8 mouse cellular contexts compared by ENCODE assay signal in genomic region chr3:121344951-121345642, GRCm38 (mm10). TPM values are rescaled to one million over a fixed set of nuclear protein-coding genes. Genes with fewer than 3 reads are reported as not detected.
DNase-seq lines count a peak whose midpoint lies in the region; ATAC-seq lines count a peak whose summit lies in the region.

No protein-coding gene starts in this region.

- DNase-seq in lung, postnatal 10 days, result peak; percentile 11
- no peak for DNase-seq in lung, postnatal 36 days
- DNase-seq in embryonic facial prominence, embryonic 10.5 days (ENCODE audit: low spot score), result no peak
- DNase-seq in thymus, postnatal 0 days (ENCODE audit: low spot score), result peak; percentile 82
- DNase-seq in adipocyte (ENCODE audit: low spot score), result no peak
- DNase-seq in ovary, postnatal 14 days (ENCODE audit: low spot score), result no peak
- DNase-seq in heart, postnatal 36 days, result no peak

- no peak overlapping the region for H3K9ac ChIP-seq in limb, embryonic 13.5 days

- no peaks in the 10 kb centered on the region for H3K36me3 ChIP-seq in embryonic facial prominence, embryonic 10.5 days (replicated peaks)
- H3K36me3 ChIP-seq in limb, embryonic 13.5 days, result no peaks in the 10 kb centered on the region

- peak overlapping the region; percentile 76 for H3K27ac ChIP-seq in embryonic facial prominence, embryonic 10.5 days (replicated peaks)
- H3K27ac ChIP-seq in limb, embryonic 13.5 days, result 0 out of 2 replicates have a peak overlapping the region, but pooled peaks have one; percentile 72

- H3K4me3 ChIP-seq in embryonic facial prominence, embryonic 10.5 days, result no peak overlapping the region
- no peak overlapping the region for H3K4me3 ChIP-seq in limb, embryonic 13.5 days

- H3K4me1 ChIP-seq in embryonic facial prominence, embryonic 10.5 days, result peaks cover 68% of the 10 kb centered on the region
- H3K4me1 ChIP-seq in limb, embryonic 13.5 days, result peaks cover 51% of the 10 kb centered on the region

- H3K9me3 ChIP-seq in embryonic facial prominence, embryonic 10.5 days, result no peaks in the 10 kb centered on the region
- no peaks in the 10 kb centered on the region for H3K9me3 ChIP-seq in limb, embryonic 13.5 days

- no peaks in the 10 kb centered on the region for H3K27me3 ChIP-seq in embryonic facial prominence, embryonic 10.5 days (replicated peaks; ENCODE audit: low read depth, poor library complexity, severe bottlenecking)
- H3K27me3 ChIP-seq in limb, embryonic 13.5 days, result no peaks in the 10 kb centered on the region

- H3K4me2 ChIP-seq in limb, embryonic 13.5 days (replicated peaks), result no peak overlapping the region

- ATAC-seq in limb, embryonic 13.5 days (ENCODE audit: low FRiP score, low read depth), result no peak

- intact Hi-C loops in heart, postnatal 36 days (cut with DNase I), result no loop called here

- WGBS in embryonic facial prominence, embryonic 10.5 days, result 56% methylated on average over 11 of the region's 11 CpGs
- WGBS in limb, embryonic 13.5 days, result 40% methylated on average over 11 of the region's 11 CpGs

RNA-seq across cellular contexts. Expression of gene Alg14, which starts 53.5 kb away (rescaled TPM):
- 30.7 and 34.3 TPM in 2 replicates for polyA plus RNA-seq in embryonic facial prominence, embryonic 10.5 days (2016; fragmentation: Nextera tagmentation; extraction: Ambion mirVana)
- polyA plus RNA-seq in limb, embryonic 13.5 days (2015; fragmentation: Nextera tagmentation; extraction: Ambion mirVana), result 37.0 and 41.6 TPM in 2 replicates
- 24.3 and 28.1 TPM in 2 replicates for polyA plus RNA-seq in thymus, postnatal 0 days (2015; fragmentation: Nextera tagmentation; extraction: Ambion mirVana)
- 10 to 100 TPM; 11.9 to 13.4 TPM for total RNA-seq in heart, postnatal 36 days (2021)

Comparison
In these comparisons a context has a peak if more than half of its experiments do, and no peak if none do; other contexts are left out.
1. DNase-seq: peak in lung, postnatal 10 days (single experiment) and thymus, postnatal 0 days (single experiment); none in lung, postnatal 36 days (single experiment), embryonic facial prominence, embryonic 10.5 days (single experiment), adipocyte (single experiment), ovary, postnatal 14 days (single experiment) and heart, postnatal 36 days (0 of 2).